Mouse (Mus musculus): Measurements from ENCODE around the gene Epn3. TPM values are rescaled to one million over a fixed set of nuclear protein-coding genes. Genes with fewer than 3 reads are reported as not detected.

Epn3 gene
- total and polyA plus RNA-seq, 2 experiments from 2014 or later: 1.4 to 5.0 TPM

GRCm38 (mm10) chr11:94491035-94491748 lies 8.6 kb downstream of the Epn3 start:
- 5% methylated on average over 53 of the region's 55 CpGs for WGBS
- peak; percentile 75 for DNase-seq (ENCODE audit: low spot score)
- Histone ChIP-seq H3K4me1 (ENCODE audit: insufficient read depth, low read length) (no peaks in the 10 kb centered on the region; the same call in 1 of the 2 replicates), H3K4me3 (ENCODE audit: low read depth, low read length) (peak overlapping the region; percentile 50), H3K4me2 (ENCODE audit: low read depth, low read length, poor library complexity, severe bottlenecking) (peak overlapping the region; percentile 73), H3K27ac (ENCODE audit: low read depth, low read length) (0 out of 2 replicates have a peak overlapping the region, but pooled peaks have one; percentile 32), H3K36me3 (ENCODE audit: insufficient read depth, low read length) (no peaks in the 10 kb centered on the region), H3K9ac (replicated peaks; ENCODE audit: low read length, poor library complexity, severe bottlenecking) (peak overlapping the region; percentile 70), H3K9me3 (ENCODE audit: low read length) (no peaks in the 10 kb centered on the region), H3K27me3 (ENCODE audit: insufficient read depth, low read length) (0 out of 2 replicates have a peak, but pooled peaks cover 4% of the 10 kb centered on the region)
- peak; percentile 39; the same call in 1 of the 2 replicates for TF ChIP-seq CTCF (IDR thresholded peaks at IDR 0.05)
- peak; percentile 68 for ATAC-seq (ENCODE audit: low FRiP score)

DNA sequence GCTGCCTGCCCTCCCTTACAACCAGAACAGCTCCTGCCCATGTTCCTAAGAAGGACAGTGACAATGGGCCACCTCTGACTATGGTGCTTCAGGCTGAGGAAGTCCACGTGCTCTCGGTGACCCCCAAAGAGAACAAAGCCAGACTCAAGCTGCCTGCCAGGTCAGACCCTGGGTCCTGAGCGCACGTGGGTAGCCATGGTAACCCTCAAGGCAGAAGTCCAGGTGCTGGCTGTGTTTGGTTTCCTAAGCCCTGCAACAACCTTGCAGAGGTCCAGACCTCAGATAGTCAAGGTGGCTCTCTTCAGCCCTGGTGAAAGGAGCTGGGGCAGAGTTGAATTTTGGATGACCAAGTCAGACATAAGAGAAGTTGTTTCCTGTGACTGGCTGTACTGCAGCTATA lies 10.0 kb downstream of the Epn3 start:
- no peak overlapping the region for H3K4me3 ChIP-seq (ENCODE audit: low read depth, low read length)
- H3K4me2 ChIP-seq (ENCODE audit: low read depth, low read length, poor library complexity, severe bottlenecking): no peak overlapping the region
- no peak overlapping the region for H3K27ac ChIP-seq (ENCODE audit: low read depth, low read length)
- TF ChIP-seq CTCF (IDR thresholded peaks at IDR 0.05): no peak
- H3K36me3 ChIP-seq (ENCODE audit: insufficient read depth, low read length): no peaks in the 10 kb centered on the region
- ATAC-seq (ENCODE audit: low FRiP score) (no peak), DNase-seq (ENCODE audit: low spot score) (no peak)
- no peaks in the 10 kb centered on the region; the same call in 1 of the 2 replicates for H3K4me1 ChIP-seq (ENCODE audit: insufficient read depth, low read length)
- no peaks in the 10 kb centered on the region for H3K9me3 ChIP-seq (ENCODE audit: low read length)
- H3K27me3 ChIP-seq (ENCODE audit: insufficient read depth, low read length): 0 out of 2 replicates have a peak, but pooled peaks cover 4% of the 10 kb centered on the region
- H3K9ac ChIP-seq (replicated peaks; ENCODE audit: low read length, poor library complexity, severe bottlenecking): no peak overlapping the region
- 30% methylated on average over 4 of the region's 4 CpGs for WGBS

DNA sequence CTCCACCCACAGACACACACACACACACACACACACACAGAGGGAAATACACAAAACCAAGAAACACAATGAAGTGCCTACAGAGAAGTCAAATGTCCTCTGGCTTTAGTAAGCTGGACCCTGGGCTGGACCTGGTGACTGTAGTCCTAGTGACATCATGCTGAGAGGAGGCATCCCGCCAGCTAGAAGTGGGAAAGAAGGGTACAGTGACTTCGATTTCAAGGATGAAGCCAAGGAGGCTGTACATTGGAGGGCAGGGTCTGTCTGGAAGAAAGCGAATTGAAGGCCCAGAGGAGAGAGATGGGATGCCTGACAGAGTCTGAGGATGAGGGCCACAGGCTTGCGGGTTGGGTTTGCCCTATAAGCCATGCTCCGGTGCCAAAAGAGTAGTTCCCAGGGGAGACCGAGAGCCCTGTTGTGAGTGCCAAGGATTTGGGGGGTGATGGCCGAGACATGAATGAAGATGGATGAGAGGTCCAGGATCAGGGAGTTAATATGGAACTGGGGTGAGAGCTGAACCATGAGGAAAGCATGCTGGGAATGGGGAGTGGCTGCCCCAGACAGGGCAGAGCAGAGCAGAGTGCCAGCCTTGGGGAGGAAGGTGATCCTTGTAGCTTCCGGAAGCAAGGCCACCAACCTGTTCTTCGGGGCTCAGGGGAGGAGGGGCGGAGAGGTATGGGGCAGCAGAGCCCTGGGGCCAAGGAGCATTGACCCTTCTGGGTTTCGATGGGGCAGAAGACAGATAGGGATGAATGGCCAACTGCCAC lies 10.8 kb downstream of the Epn3 start:
- WGBS: 93% methylated on average over 11 of the region's 11 CpGs
- Histone ChIP-seq H3K27me3 (ENCODE audit: insufficient read depth, low read length) (0 out of 2 replicates have a peak, but pooled peaks cover 4% of the 10 kb centered on the region), H3K27ac (ENCODE audit: low read depth, low read length) (no peak overlapping the region), H3K4me1 (ENCODE audit: insufficient read depth, low read length) (no peaks in the 10 kb centered on the region; the same call in 1 of the 2 replicates), H3K4me3 (ENCODE audit: low read depth, low read length) (no peak overlapping the region), H3K9me3 (ENCODE audit: low read length) (no peaks in the 10 kb centered on the region), H3K36me3 (ENCODE audit: insufficient read depth, low read length) (no peaks in the 10 kb centered on the region), H3K4me2 (ENCODE audit: low read depth, low read length, poor library complexity, severe bottlenecking) (no peak overlapping the region), H3K9ac (replicated peaks; ENCODE audit: low read length, poor library complexity, severe bottlenecking) (no peak overlapping the region)
- no peak for TF ChIP-seq CTCF (IDR thresholded peaks at IDR 0.05)
- no peak for ATAC-seq (ENCODE audit: low FRiP score)
- no peak for DNase-seq (ENCODE audit: low spot score)

- Histone ChIP-seq H3K4me1 (ENCODE audit: insufficient read depth, low read length) (no peaks in the 10 kb centered on the region; the same call in 1 of the 2 replicates), H3K9ac (replicated peaks; ENCODE audit: low read length, poor library complexity, severe bottlenecking) (no peak within 1 kb of the TSS), H3K9me3 (ENCODE audit: low read length) (no peaks in the 10 kb centered on the region), H3K27ac (ENCODE audit: low read depth, low read length) (no peak within 1 kb of the TSS), H3K27me3 (ENCODE audit: insufficient read depth, low read length) (peaks cover 4% of the 10 kb centered on the region; the same call in 1 of the 2 replicates), H3K36me3 (ENCODE audit: insufficient read depth, low read length) (no peaks in the 10 kb centered on the region), H3K4me3 (ENCODE audit: low read depth, low read length) (peak within 1 kb of the TSS; percentile 17; the same call in 1 of the 2 replicates), H3K4me2 (ENCODE audit: low read depth, low read length, poor library complexity, severe bottlenecking) (peak within 1 kb of the TSS; percentile 47)
- 4% methylated on average over 24 of the region's 24 CpGs for WGBS
- ATAC-seq (ENCODE audit: low FRiP score) (peak; percentile 62; the same call in 1 of the 2 replicates), DNase-seq (ENCODE audit: low spot score) (peak; percentile 83)
- peak; percentile 96 for TF ChIP-seq CTCF (IDR thresholded peaks at IDR 0.05)
These were observed 13.8 kb downstream of the Epn3 start, which contains the start of gene Spata20 for GRCm38 (mm10) chr11:94486001-94486400. Gene Spata20, minus strand, starts transcription at chr11:94486179.

- H3K4me1 ChIP-seq (ENCODE audit: insufficient read depth, low read length): no peaks in the 10 kb centered on the region
- H3K4me2 ChIP-seq (ENCODE audit: low read depth, low read length, poor library complexity, severe bottlenecking): no peak overlapping the region
- no peak overlapping the region for H3K27ac ChIP-seq (ENCODE audit: low read depth, low read length)
- H3K27me3 ChIP-seq (ENCODE audit: insufficient read depth, low read length): peaks cover 4% of the 10 kb centered on the region; the same call in 1 of the 2 replicates
- DNase-seq (ENCODE audit: low spot score) (no peak), ATAC-seq (ENCODE audit: low FRiP score) (peak; percentile 18; the same call in 1 of the 2 replicates)
- TF ChIP-seq CTCF (IDR thresholded peaks at IDR 0.05): no peak
- no peaks in the 10 kb centered on the region for H3K36me3 ChIP-seq (ENCODE audit: insufficient read depth, low read length)
- no peak overlapping the region for H3K9ac ChIP-seq (replicated peaks; ENCODE audit: low read length, poor library complexity, severe bottlenecking)
- no peaks in the 10 kb centered on the region for H3K9me3 ChIP-seq (ENCODE audit: low read length)
- H3K4me3 ChIP-seq (ENCODE audit: low read depth, low read length): no peak overlapping the region
- 81% methylated on average over 5 of the region's 5 CpGs for WGBS
These were observed 14.6 kb downstream of the Epn3 start for GRCm38 (mm10) chr11:94485223-94485622.
